Mouse (Mus musculus) neutrophil, adult 5-6 weeks (primary cell): ENCODE data around the gene Sf3a2. TPM values are rescaled to one million over a fixed set of nuclear protein-coding genes. Genes with fewer than 3 reads are reported as not detected.
A peak's percentile ranks its signal among the peaks of the same experiment; 100 is the strongest.

ENCODE experiments used
- ATAC-seq: fragments of 151-379, 151-347 bp; 2 replicates; pipeline ENCODE4 v1.8.0; 2017; ENCODE audit warnings: mild to moderate bottlenecking, moderate TSS enrichment; ENCODE audit not compliant: insufficient number of reproducible peaks, poor library complexity, low FRiP score, severe bottlenecking; ENCODE audit errors: extremely low read depth
- total RNA-seq: library from RNA; stranded (forward); fragments of 200-1000 nt; gene quantifications from 2 replicates; pipeline ENCODE4 v1.2.3, GENCODE M21; 2017

The Sf3a2 gene
- total RNA-seq, 1 experiment from 2014 or later, result 15.5 TPM

GRCm38 (mm10) chr10:80836949-80837379, 39.0 kb downstream of the Sf3a2 start:
- no peak for ATAC-seq

- ATAC-seq, result no peak
Observed at GRCm38 (mm10) chr10:80837827-80838226, 39.8 kb downstream of the Sf3a2 start.

- ATAC-seq, result no peak
Observed at GRCm38 (mm10) chr10:80838346-80838912, 40.4 kb downstream of the Sf3a2 start.

- no peak for ATAC-seq
Observed at GRCm38 (mm10) chr10:80839848-80840247, 41.9 kb downstream of the Sf3a2 start.

DNA sequence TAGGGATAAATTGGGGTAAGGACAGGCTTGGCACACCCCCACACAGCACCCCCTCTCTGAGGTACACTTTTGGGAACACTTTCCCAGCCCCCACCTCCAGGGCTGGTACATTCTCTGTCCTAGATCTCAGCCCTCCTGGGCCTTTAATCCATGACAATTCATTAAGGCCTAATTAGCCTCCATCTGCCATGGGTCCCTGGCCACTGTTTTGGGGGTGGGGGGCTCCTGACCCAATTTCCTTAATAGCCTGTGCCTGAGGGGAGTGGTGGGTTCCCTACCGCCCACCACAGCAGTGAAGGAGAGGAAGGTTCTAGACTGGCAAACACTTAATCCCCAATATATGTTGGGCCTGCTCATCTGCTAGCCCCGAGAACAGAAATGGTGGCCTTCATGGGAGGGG, 43.7 kb downstream of the Sf3a2 start:
- no peak for ATAC-seq

GRCm38 (mm10) chr10:80842334-80842733, 44.3 kb downstream of the Sf3a2 start:
- no peak for ATAC-seq

GRCm38 (mm10) chr10:80843087-80843930, 45.3 kb downstream of the Sf3a2 start:
- no peak for ATAC-seq

- ATAC-seq, result no peak
Observed at GRCm38 (mm10) chr10:80843931-80844547, 46.0 kb downstream of the Sf3a2 start, which contains the start of gene Lingo3. Gene Lingo3 (minus strand): TSS chr10:80844039.

GRCm38 (mm10) chr10:80845055-80845693, 47.2 kb downstream of the Sf3a2 start:
- ATAC-seq, result no peak

DNA sequence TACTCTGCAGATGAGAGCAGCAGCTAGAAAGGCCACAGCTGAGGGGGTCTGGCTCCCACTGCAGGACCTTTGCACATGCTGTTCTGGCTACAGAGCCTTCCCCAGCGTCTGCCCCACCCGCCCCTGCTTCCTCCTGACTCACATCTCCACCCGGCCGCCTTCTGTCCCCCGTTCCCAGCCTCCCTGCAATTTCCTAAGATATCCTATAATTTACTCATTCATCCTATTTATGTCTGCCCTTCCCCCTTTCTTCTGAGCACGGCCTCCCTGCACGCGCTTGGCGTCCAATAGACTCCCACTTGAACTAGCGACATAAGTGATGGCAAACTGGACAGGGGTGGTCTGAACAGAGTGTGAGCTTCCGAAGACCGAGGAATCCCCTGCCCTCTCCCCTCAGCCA, 47.7 kb downstream of the Sf3a2 start:
- no peak for ATAC-seq

- peak; percentile 50 for ATAC-seq
Observed at GRCm38 (mm10) chr10:80848571-80848970, 50.6 kb downstream of the Sf3a2 start.

Other genes starting within 250 kb of the Sf3a2 start
- gene Rexo1, start 236.6 kb upstream of the Sf3a2 start, total RNA-seq, result 29.3 and 35.4 TPM in 2 replicates
- gene Klf16, start 220.9 kb upstream of the Sf3a2 start, total RNA-seq, result 6.5 and 8.0 TPM in 2 replicates
- gene Abhd17a, start 207.9 kb upstream of the Sf3a2 start, total RNA-seq, result 26.4 and 33.0 TPM in 2 replicates
- gene Scamp4, start 195.3 kb upstream of the Sf3a2 start, total RNA-seq, result 11.2 and 13.3 TPM in 2 replicates
- gene Adat3, start 195.3 kb upstream of the Sf3a2 start, total RNA-seq, result not detected in 2 replicates
- 0.74 and 1.3 TPM in 2 replicates for gene Gm49322, start 192.2 kb upstream of the Sf3a2 start, total RNA-seq
- 216 and 221 TPM in 2 replicates for gene Csnk1g2, start 175.4 kb upstream of the Sf3a2 start, total RNA-seq
- 21.4 and 22.8 TPM in 2 replicates for gene Btbd2, start 141.1 kb upstream of the Sf3a2 start, total RNA-seq
- 105 and 113 TPM in 2 replicates for gene Mknk2, start 120.1 kb upstream of the Sf3a2 start, total RNA-seq
- 171 and 197 TPM in 2 replicates for gene Mob3a, start 96.2 kb upstream of the Sf3a2 start, total RNA-seq
- 32.9 and 46.6 TPM in 2 replicates for gene Izumo4, start 96.0 kb upstream of the Sf3a2 start, total RNA-seq
- 142 and 173 TPM in 2 replicates for gene Ap3d1, start 55.9 kb upstream of the Sf3a2 start, total RNA-seq
- 18.0 and 21.4 TPM in 2 replicates for gene Dot1l, start 43.0 kb upstream of the Sf3a2 start, total RNA-seq
- gene Plekhj1, start 428 bp downstream of the Sf3a2 start, total RNA-seq, result 50.4 and 52.8 TPM in 2 replicates
- 0.81 TPM in 1 of 2 replicates, not detected in the other for gene Amh, start 7.0 kb downstream of the Sf3a2 start, total RNA-seq
- not detected in 2 replicates for gene Jsrp1, start 15.3 kb downstream of the Sf3a2 start, total RNA-seq
- gene Oaz1, start 28.5 kb downstream of the Sf3a2 start, total RNA-seq, result 227 and 271 TPM in 2 replicates
- gene Lingo3, start 45.8 kb downstream of the Sf3a2 start, total RNA-seq, result not detected in 2 replicates
- gene Lsm7, start 57.0 kb downstream of the Sf3a2 start, total RNA-seq, result 50.7 and 60.8 TPM in 2 replicates
- 13.3 and 20.7 TPM in 2 replicates for gene Sppl2b, start 57.1 kb downstream of the Sf3a2 start, total RNA-seq
- not detected in 2 replicates for gene Tmprss9, start 73.7 kb downstream of the Sf3a2 start, total RNA-seq
- gene Timm13, start 102.8 kb downstream of the Sf3a2 start, total RNA-seq, result 15.1 and 23.1 TPM in 2 replicates
- gene Lmnb2, start 120.0 kb downstream of the Sf3a2 start, total RNA-seq, result 8.0 and 11.8 TPM in 2 replicates
- gene Gadd45b, start 131.9 kb downstream of the Sf3a2 start, total RNA-seq, result 59.9 and 63.2 TPM in 2 replicates
- gene Gng7, start 216.7 kb downstream of the Sf3a2 start, total RNA-seq, result not detected in 2 replicates
- gene Diras1, start 227.5 kb downstream of the Sf3a2 start, total RNA-seq, result not detected in 2 replicates
- 8.6 and 19.5 TPM in 2 replicates for gene Slc39a3, start 239.2 kb downstream of the Sf3a2 start, total RNA-seq